Mouse (Mus musculus) stomach, embryonic 15.5 days (tissue): ENCODE results near the gene Palld. TPM values are rescaled to one million over a fixed set of nuclear protein-coding genes. Genes with fewer than 3 reads are reported as not detected.
A peak's percentile ranks its signal among the peaks of the same experiment; 100 is the strongest.

Experiments
- ATAC-seq: fragments of 200-750 bp; cut with Nextera tagmentation; 2 replicates; pipeline ENCODE4 v1.8.0; 2017; ENCODE audit warnings: low read depth, moderate number of reproducible peaks, moderate TSS enrichment; ENCODE audit not compliant: insufficient read depth, low FRiP score
- H3K27ac ChIP-seq: fragments of 300-500 bp; sonication (generic); 2 replicates; pipeline ENCODE4 v1.5.1; 2015; ENCODE audit warnings: mild to moderate bottlenecking, inconsistent platforms
- H3K27me3 ChIP-seq: fragments of 300-500 bp; sonication (generic); replicated peaks from 2 replicates; pipeline ENCODE4 v1.6.1; 2015; ENCODE audit warnings: inconsistent platforms
- H3K36me3 ChIP-seq: fragments of 300-500 bp; sonication (generic); 2 replicates; pipeline ENCODE4 v1.6.1; 2015; ENCODE audit warnings: inconsistent platforms
- H3K4me1 ChIP-seq: fragments of 300-500 bp; sonication (generic); 2 replicates; pipeline ENCODE4 v1.6.1; 2015; ENCODE audit warnings: inconsistent platforms
- H3K4me2 ChIP-seq: fragments of 300-500 bp; sonication (generic); 2 replicates; pipeline ENCODE4 v1.6.1; 2015; ENCODE audit warnings: mild to moderate bottlenecking, inconsistent platforms
- H3K4me3 ChIP-seq: fragments of 300-500 bp; sonication (generic); replicated peaks from 2 replicates; pipeline ENCODE4 v1.5.1; 2015; ENCODE audit warnings: inconsistent platforms
- H3K9ac ChIP-seq: fragments of 300-500 bp; sonication (generic); 2 replicates; pipeline ENCODE4 v1.6.1; 2015; ENCODE audit warnings: inconsistent platforms
- H3K9me3 ChIP-seq: fragments of 300-500 bp; sonication (generic); 2 replicates; pipeline ENCODE4 v1.6.1; 2016; ENCODE audit warnings: inconsistent platforms
- WGBS: fragments of 180-500 bp; shearing (Covaris S2); methylation state at CpG from one replicate; pipeline ENCODE4 v1.1.7; 2015; 5-methylcytosine and 5-hydroxymethylcytosine counted together
- polyA plus RNA-seq: library from polyadenylated mRNA; unstranded; fragments of >200 nt; fragmentation: Nextera tagmentation; extraction: Ambion mirVana; gene quantifications from 2 replicates; pipeline ENCODE4 v1.2.1, GENCODE M21; 2015

Palld gene
- polyA plus RNA-seq, 1 experiment from 2014 or later, result 95.5 TPM

- ATAC-seq, result no peak
- H3K9ac ChIP-seq, result no peak overlapping the region
- no peak overlapping the region for H3K4me2 ChIP-seq
- peaks cover 17% of the 10 kb centered on the region for H3K4me1 ChIP-seq
- no peaks in the 10 kb centered on the region for H3K36me3 ChIP-seq
- H3K4me3 ChIP-seq, result no peak overlapping the region
- H3K27ac ChIP-seq, result no peak overlapping the region
- WGBS, result 87% methylated on average over 2 of the region's 2 CpGs
- H3K9me3 ChIP-seq, result no peaks in the 10 kb centered on the region
- H3K27me3 ChIP-seq, result no peaks in the 10 kb centered on the region
Observed at GRCm38 (mm10) chr8:61570637-61571036, 331.9 kb downstream of the Palld start.

GRCm38 (mm10) chr8:61569721-61570120, 332.8 kb downstream of the Palld start:
- Histone ChIP-seq H3K4me3 (no peak overlapping the region), H3K36me3 (no peaks in the 10 kb centered on the region), H3K27me3 (no peaks in the 10 kb centered on the region), H3K9me3 (no peaks in the 10 kb centered on the region), H3K9ac (no peak overlapping the region), H3K27ac (no peak overlapping the region; the same call in 1 of the 2 replicates), H3K4me1 (peaks cover 12% of the 10 kb centered on the region), H3K4me2 (no peak overlapping the region)
- no peak for ATAC-seq
- 54% methylated on average over 4 of the region's 4 CpGs for WGBS

DNA sequence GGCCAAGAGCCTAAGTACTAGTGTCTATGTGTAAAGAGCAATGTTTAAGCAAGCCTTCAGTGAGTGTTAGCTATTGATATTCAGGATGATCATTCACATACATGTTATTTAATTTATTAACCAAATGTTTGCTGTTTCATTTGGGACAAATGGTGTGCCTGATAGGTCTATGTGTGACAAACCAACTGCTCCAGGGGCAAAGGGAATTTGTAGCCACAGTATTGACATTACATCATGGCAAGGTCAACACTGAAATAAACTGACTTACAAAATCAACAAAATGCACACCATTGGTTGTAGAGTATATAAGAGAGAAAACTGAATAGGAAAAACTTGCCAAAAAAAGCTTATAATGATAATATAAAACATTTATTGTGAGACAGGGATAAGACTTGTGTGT, 333.3 kb downstream of the Palld start:
- Histone ChIP-seq H3K9me3 (no peaks in the 10 kb centered on the region), H3K4me1 (peaks cover 11% of the 10 kb centered on the region; the same call in 1 of the 2 replicates), H3K4me3 (no peak overlapping the region), H3K4me2 (no peak overlapping the region), H3K27ac (no peak overlapping the region; the same call in 1 of the 2 replicates), H3K27me3 (no peaks in the 10 kb centered on the region), H3K36me3 (no peaks in the 10 kb centered on the region), H3K9ac (no peak overlapping the region)
- ATAC-seq, result no peak

GRCm38 (mm10) chr8:61563378-61563777, 339.1 kb downstream of the Palld start:
- no peak for ATAC-seq
- WGBS, result 60% methylated on average over 4 of the region's 4 CpGs

DNA sequence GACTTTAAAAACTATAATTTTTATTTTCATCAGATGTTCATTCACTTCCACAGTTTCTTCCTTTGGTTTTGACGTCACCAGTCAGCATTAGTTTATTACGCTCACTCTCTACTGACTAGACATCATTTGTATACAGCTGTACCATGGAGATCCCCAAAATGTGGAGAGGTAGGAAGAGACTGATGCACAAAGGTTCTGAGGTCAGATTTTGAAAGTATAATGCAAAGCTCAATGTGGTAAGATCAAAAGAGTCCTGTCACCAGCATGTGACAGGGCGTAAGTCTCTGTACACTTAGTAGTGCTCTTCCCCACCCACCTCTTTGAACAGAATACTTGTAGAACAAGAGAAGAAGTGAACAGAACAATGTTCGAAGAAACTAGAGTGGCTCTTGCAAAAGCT, 339.9 kb downstream of the Palld start:
- H3K27ac ChIP-seq, result no peak overlapping the region
- no peaks in the 10 kb centered on the region for H3K9me3 ChIP-seq
- no peaks in the 10 kb centered on the region for H3K27me3 ChIP-seq
- peaks cover 10% of the 10 kb centered on the region; the same call in 1 of the 2 replicates for H3K4me1 ChIP-seq
- H3K9ac ChIP-seq, result no peak overlapping the region
- no peak overlapping the region for H3K4me2 ChIP-seq
- ATAC-seq, result no peak
- no peak overlapping the region for H3K4me3 ChIP-seq
- H3K36me3 ChIP-seq, result no peaks in the 10 kb centered on the region
- 84% methylated on average over 4 of the region's 4 CpGs for WGBS

More at GRCm38 (mm10) chr8:61563378-61563777, 339.1 kb downstream of the Palld start:
- Histone ChIP-seq H3K9me3 (no peaks in the 10 kb centered on the region), H3K4me3 (no peak overlapping the region), H3K27ac (no peak overlapping the region), H3K36me3 (no peaks in the 10 kb centered on the region), H3K4me1 (peaks cover 8% of the 10 kb centered on the region; the same call in 1 of the 2 replicates), H3K4me2 (no peak overlapping the region), H3K9ac (no peak overlapping the region), H3K27me3 (no peaks in the 10 kb centered on the region)

DNA sequence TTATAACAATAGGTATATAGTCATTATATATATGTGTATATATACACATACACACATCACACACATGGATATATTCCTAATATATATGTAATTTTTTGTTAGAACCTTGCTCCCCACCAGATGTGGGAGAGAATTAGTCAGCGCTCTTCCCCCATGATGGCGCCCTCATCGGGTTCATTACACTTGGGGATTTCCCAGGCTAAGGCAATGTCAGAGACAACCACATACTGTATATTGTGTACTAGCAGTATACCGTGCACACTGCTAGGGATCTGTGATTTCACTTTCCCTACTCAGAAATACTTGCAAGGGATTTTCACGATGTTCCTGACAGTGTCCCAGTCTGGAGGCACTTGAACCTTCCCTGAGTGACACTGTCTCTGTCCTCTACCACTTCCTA, 341.3 kb downstream of the Palld start:
- Histone ChIP-seq H3K9ac (no peak overlapping the region), H3K4me3 (no peak overlapping the region), H3K4me2 (no peak overlapping the region), H3K36me3 (no peaks in the 10 kb centered on the region), H3K27me3 (no peaks in the 10 kb centered on the region), H3K4me1 (peaks cover 12% of the 10 kb centered on the region; the same call in 1 of the 2 replicates), H3K27ac (no peak overlapping the region), H3K9me3 (no peaks in the 10 kb centered on the region)
- ATAC-seq, result no peak
- WGBS, result 91% methylated on average over 5 of the region's 5 CpGs

GRCm38 (mm10) chr8:61559979-61560378, 342.5 kb downstream of the Palld start:
- no peaks in the 10 kb centered on the region for H3K9me3 ChIP-seq
- WGBS, result 82% methylated on average over 4 of the region's 4 CpGs
- no peak overlapping the region for H3K4me2 ChIP-seq
- no peaks in the 10 kb centered on the region for H3K36me3 ChIP-seq
- no peaks in the 10 kb centered on the region for H3K27me3 ChIP-seq
- H3K27ac ChIP-seq, result 0 out of 2 replicates have a peak overlapping the region, but pooled peaks have one; percentile 17
- no peak overlapping the region for H3K4me3 ChIP-seq
- peaks cover 21% of the 10 kb centered on the region; the same call in 1 of the 2 replicates for H3K4me1 ChIP-seq
- ATAC-seq, result no peak
- H3K9ac ChIP-seq, result no peak overlapping the region

GRCm38 (mm10) chr8:61559450-61559849, 343.0 kb downstream of the Palld start:
- Histone ChIP-seq H3K4me2 (no peak overlapping the region), H3K27me3 (no peaks in the 10 kb centered on the region), H3K27ac (peak overlapping the region; percentile 17; the same call in 1 of the 2 replicates), H3K9me3 (no peaks in the 10 kb centered on the region), H3K4me3 (no peak overlapping the region), H3K9ac (no peak overlapping the region), H3K4me1 (peaks cover 21% of the 10 kb centered on the region; the same call in 1 of the 2 replicates), H3K36me3 (no peaks in the 10 kb centered on the region)
- no peak for ATAC-seq
- 37% methylated on average over 5 of the region's 5 CpGs for WGBS

DNA sequence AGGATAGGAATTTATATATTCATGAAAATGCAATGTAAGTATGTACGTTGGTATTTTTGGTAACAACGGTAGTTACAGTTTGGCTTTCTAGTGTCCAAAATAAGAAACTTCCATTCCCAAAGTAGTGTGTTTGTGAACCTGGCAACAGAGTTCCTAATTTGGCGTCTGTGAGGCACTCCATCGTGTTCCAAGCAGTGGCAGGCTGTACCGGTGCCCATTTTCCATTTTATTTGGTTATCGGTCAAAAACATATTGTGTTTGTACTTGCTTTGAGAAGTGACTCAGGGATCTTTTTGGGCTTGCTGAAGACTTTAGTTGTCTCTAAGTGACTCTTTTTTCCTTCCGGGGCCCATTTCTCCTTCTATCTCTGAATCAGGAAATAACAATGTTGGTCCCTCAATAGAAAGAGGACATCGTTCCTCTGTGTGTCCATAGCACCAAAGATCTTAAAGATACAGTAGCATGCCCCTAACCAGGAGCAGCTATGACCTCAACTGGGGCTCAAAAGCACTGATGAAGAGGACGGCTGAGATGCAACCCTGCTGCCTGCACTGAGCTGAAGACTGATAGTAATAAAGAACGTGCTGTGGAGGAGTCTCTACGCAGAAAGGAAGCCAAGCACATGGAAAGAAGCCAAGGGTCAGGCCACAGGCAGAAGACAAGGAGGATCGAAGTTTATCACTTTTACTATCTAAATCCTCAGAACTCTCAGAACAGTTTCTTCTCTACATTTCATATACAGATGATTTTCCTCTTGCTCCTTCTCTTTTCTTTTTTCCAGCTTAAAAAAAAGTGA, 344.2 kb downstream of the Palld start:
- Histone ChIP-seq H3K9me3 (no peaks in the 10 kb centered on the region), H3K4me2 (no peak overlapping the region), H3K27me3 (no peaks in the 10 kb centered on the region), H3K36me3 (no peaks in the 10 kb centered on the region), H3K27ac (no peak overlapping the region), H3K4me3 (no peak overlapping the region), H3K4me1 (peaks cover 24% of the 10 kb centered on the region; the same call in 1 of the 2 replicates), H3K9ac (no peak overlapping the region)
- no peak for ATAC-seq
- WGBS, result 77% methylated on average over 12 of the region's 12 CpGs

GRCm38 (mm10) chr8:61557036-61557435, 345.5 kb downstream of the Palld start:
- no peak overlapping the region for H3K27ac ChIP-seq

DNA sequence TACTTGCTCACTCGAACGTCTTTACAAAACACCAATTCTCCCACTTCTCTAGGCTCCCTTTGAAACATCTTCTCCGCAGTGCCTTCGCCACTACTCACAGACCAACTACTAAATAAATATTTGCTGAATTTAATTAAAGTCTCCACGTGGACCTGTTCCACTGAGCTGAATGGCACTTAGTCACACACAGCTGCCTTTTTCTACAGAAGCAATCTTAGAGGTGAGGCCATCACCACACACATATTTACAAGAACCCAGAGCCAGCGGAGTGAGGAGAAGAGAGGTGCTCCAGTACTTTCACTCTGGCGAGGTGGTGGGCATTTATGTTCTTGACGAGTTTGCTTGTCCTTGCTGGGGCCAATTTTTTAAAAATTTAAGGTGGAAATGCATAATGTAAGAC, 346.3 kb downstream of the Palld start:
- Histone ChIP-seq H3K27ac (no peak overlapping the region), H3K36me3 (no peaks in the 10 kb centered on the region), H3K4me2 (no peak overlapping the region), H3K9ac (no peak overlapping the region), H3K9me3 (no peaks in the 10 kb centered on the region), H3K27me3 (no peaks in the 10 kb centered on the region), H3K4me1 (peaks cover 24% of the 10 kb centered on the region; the same call in 1 of the 2 replicates), H3K4me3 (no peak overlapping the region)
- 50% methylated on average over 8 of the region's 8 CpGs for WGBS
- ATAC-seq, result peak; percentile 51; the same call in 1 of the 2 replicates

More at GRCm38 (mm10) chr8:61557036-61557435, 345.5 kb downstream of the Palld start:
- Histone ChIP-seq H3K4me3 (no peak overlapping the region), H3K4me2 (no peak overlapping the region), H3K4me1 (peaks cover 24% of the 10 kb centered on the region; the same call in 1 of the 2 replicates), H3K36me3 (no peaks in the 10 kb centered on the region), H3K9me3 (no peaks in the 10 kb centered on the region), H3K27me3 (no peaks in the 10 kb centered on the region), H3K9ac (no peak overlapping the region)
- ATAC-seq, result no peak

- 65% methylated on average over 6 of the region's 6 CpGs for WGBS
- no peak overlapping the region for H3K9ac ChIP-seq
- H3K36me3 ChIP-seq, result no peaks in the 10 kb centered on the region
- no peaks in the 10 kb centered on the region for H3K27me3 ChIP-seq
- H3K27ac ChIP-seq, result no peak overlapping the region
- H3K4me2 ChIP-seq, result no peak overlapping the region
- ATAC-seq, result no peak
- no peak overlapping the region for H3K4me3 ChIP-seq
- H3K4me1 ChIP-seq, result peaks cover 21% of the 10 kb centered on the region; the same call in 1 of the 2 replicates
- H3K9me3 ChIP-seq, result no peaks in the 10 kb centered on the region
Observed at GRCm38 (mm10) chr8:61555343-61555742, 347.1 kb downstream of the Palld start.
